Mouse (Mus musculus): ENCODE results near the gene Rfx2.

Rfx2 gene

DNA sequence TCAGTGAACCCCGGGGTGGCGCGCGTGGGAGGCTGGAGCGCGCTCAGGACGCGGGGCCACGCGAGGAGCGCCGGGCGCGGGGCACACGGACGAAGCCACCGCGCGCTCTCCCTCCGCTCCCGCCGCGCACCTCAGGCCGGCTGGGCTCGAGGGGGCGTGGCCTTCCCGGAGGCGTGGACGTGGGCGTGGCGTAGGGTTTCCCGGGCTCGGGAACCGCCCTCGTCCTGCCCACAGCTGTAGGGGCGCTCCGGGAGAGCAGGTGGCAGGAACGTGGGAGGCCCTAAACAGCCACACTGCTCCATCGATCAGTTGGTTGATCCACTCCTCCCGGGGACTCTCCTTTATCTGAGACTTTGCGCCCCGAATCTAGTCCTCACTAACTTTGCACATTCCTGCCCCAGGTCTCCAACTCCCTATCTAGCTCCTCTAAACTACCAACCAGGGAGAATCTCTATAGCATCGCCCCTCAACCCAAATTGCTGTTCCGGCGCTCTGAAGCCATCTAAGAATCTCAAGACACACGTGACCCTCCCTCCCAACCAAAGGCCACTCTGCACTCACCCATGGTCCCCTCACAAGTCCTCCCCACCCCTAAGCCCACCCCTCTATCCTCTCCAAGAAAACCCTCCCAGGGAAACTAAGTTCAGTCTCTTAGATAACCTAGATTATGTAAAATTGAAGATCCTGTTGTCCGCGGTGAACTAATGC, 73.2 kb downstream of the Rfx2 start, which contains the start of gene Nrtn:
Gene Nrtn (minus strand): TSS at position 115 of the 708 bp plus-strand sequence.
- ChIA-PET POLR2A (interaction anchor here in 3 of 4 experiments (0.5 to 2.4 kb wide), 42 partner anchors 8 to 504 kb away, joined by 3 to 18 read pairs (median 4); partner anchors contain the start of genes Ranbp3 (in 3 of the 3), Khsrp (in 2 of the 3), Ndufa11 (in 2 of the 3) and 2410015M20Rik (in 1 of the 3)), CTCF (interaction anchor here in 3 of 4 experiments (0.5 to 1.8 kb wide), 25 partner anchors 9 to 690 kb away, joined by 3 to 12 read pairs (median 3); partner anchors contain the start of gene Kdm4b (in 1 of the 3))

GRCm38 (mm10) chr17:56756703-56757399, 74.0 kb downstream of the Rfx2 start:
- POLR2A ChIA-PET, result interaction anchor here in 3 of 4 experiments (0.6 to 3.4 kb wide), 36 partner anchors 8 to 453 kb away, joined by 3 to 27 read pairs (median 4); partner anchors contain the start of genes Ranbp3 (in 3 of the 3), Ndufa11 (in 2 of the 3), Dus3l (in 1 of the 3) and Gm17949 (in 1 of the 3)
- CTCF ChIA-PET, result interaction anchor here in 3 of 4 experiments (0.6 to 1.8 kb wide), 18 partner anchors 20 to 690 kb away, joined by 3 to 12 read pairs (median 3); partner anchors contain the start of gene Kdm4b (in 1 of the 3)

DNA sequence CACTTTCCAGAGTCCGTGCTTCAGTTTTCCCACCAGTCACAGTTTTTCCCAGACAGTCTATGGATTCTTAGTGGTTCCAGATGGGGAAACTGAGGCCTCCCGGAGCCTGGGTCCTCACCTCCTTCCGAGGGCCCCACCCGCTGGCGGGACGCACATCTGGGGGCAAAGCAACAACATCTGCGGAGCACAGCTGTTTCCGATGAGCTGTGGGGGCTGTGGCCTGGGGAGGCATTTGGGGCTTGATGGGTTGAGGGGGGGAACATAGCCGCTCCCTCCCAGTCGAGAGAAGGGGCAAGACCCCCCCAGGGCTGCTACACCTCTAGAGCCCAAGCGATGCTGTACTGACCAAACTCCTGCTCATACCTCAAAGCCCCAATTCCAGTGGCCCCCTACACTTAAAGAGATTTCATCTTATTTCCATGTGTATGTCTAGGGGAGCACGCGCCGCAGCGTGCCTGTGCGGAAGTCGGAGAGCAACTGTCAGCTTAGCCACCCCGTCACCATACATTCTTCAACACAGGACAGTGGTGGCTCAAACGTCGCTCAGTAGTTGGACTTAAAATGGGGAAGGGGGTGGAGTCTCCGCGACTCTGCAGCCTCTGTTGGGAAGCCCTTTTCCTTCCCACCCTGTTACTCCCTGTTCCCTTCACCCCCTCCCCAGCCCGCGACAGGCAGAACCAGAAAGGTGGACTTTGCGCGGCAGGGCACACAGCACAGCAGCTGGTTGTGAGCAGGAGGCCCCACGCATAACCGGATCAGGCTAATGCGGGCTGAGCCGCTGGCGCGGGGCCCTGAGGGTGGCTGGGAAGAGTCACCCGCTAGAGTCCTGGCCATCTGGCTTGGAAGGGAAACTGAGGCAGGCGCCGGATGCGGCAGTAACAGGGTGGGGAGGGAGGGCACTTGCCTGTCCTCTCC, 76.3 kb downstream of the Rfx2 start:
- POLR2A ChIA-PET, result interaction anchor here in 3 of 4 experiments (0.6 to 4.0 kb wide), 18 partner anchors 7 to 700 kb away, joined by 3 to 27 read pairs (median 3); partner anchors contain the start of genes Dus3l (in 3 of the 3) and Ndufa11 (in 1 of the 3)
- CTCF ChIA-PET, result interaction anchor here in 3 of 4 experiments (0.5 to 1.7 kb wide), 8 partner anchors 10 to 242 kb away, joined by 3 to 9 read pairs (median 4); partner anchors contain the start of genes Dus3l (in 2 of the 3) and Alkbh7 (in 1 of the 3)

GRCm38 (mm10) chr17:56753452-56753851, 77.4 kb downstream of the Rfx2 start:
- ChIA-PET POLR2A (interaction anchor here in 3 of 4 experiments (0.6 to 4.0 kb wide), 16 partner anchors 8 to 183 kb away, joined by 3 to 25 read pairs (median 4); partner anchors contain the start of genes Dus3l (in 1 of the 3), Ndufa11 (in 1 of the 3), Ranbp3 (in 1 of the 3) and Vmac (in 1 of the 3)), CTCF (interaction anchor here (0.6 to 1.7 kb wide), 8 partner anchors 14 to 145 kb away, joined by 3 to 9 read pairs (median 6); partner anchors contain the start of gene Ranbp3 (in 1 of the 4))

GRCm38 (mm10) chr17:56751404-56752072, 79.3 kb downstream of the Rfx2 start:
- CTCF ChIA-PET, result interaction anchor here in 3 of 4 experiments (0.6 to 2.7 kb wide), 7 partner anchors 14 to 496 kb away, joined by 3 to 11 read pairs (median 5); partner anchors contain the start of genes Alkbh7 (in 1 of the 3) and Mllt1 (in 1 of the 3)
- POLR2A ChIA-PET, result interaction anchor here in 3 of 4 experiments (0.6 to 4.0 kb wide), 34 partner anchors 10 to 538 kb away, joined by 3 to 25 read pairs (median 4); partner anchors contain the start of genes Ranbp3 (in 3 of the 3), Dus3l (in 2 of the 3), Rpl36 (in 2 of the 3) and 2410015M20Rik (in 1 of the 3)

- POLR2A ChIA-PET, result interaction anchor here in 2 of 4 experiments (0.6 to 1.9 kb wide), 11 partner anchors 8 to 665 kb away, joined by 3 to 9 read pairs (median 3); partner anchors contain the start of genes Hdgfl2 (in 1 of the 2) and Nrtn (in 1 of the 2)
Observed at GRCm38 (mm10) chr17:56744173-56744572, 86.6 kb downstream of the Rfx2 start.

DNA sequence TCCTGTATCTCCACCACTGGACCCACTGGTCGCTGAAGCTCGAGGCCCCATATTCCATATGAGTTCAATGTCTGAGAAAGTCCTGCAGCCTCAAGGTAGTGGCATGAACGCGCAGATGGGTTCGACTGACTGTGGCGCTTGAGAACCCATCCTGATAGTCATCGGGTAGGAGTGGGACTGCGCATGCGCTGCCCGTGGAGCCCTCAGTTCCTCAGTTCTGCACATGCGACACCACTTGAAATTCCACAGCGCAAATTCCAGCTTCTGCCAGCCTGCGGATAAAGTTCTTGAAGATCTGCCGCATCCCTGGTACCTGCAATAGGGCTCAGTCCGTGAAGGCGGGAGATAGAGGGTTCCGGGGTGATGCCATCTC, 90.0 kb downstream of the Rfx2 start:
- ChIA-PET CTCF (interaction anchor here in 1 of 4 experiments (1.3 to 2.0 kb wide), 2 partner anchors 13 to 390 kb away, joined by 4 to 5 read pairs; no protein-coding TSS in a partner anchor), POLR2A (interaction anchor here in 2 of 4 experiments (0.9 to 6.2 kb wide), 6 partner anchors 9 to 114 kb away, joined by 3 to 30 read pairs (median 6); partner anchors contain the start of genes Dus3l (in 1 of the 2), Lonp1 (in 1 of the 2), Ndufa11 (in 1 of the 2) and Rfx2 (in 1 of the 2))

More at GRCm38 (mm10) chr17:56744173-56744572, 86.6 kb downstream of the Rfx2 start:
- CTCF ChIA-PET, result interaction anchor here in 2 of 4 experiments (0.5 to 1.1 kb wide), 3 partner anchors 8 to 313 kb away, joined by 3 to 4 read pairs (median 3); no protein-coding TSS in a partner anchor

GRCm38 (mm10) chr17:56740118-56740787, 90.6 kb downstream of the Rfx2 start:
- POLR2A ChIA-PET, result interaction anchor here in 3 of 4 experiments (0.7 to 6.2 kb wide), 8 partner anchors 9 to 113 kb away, joined by 3 to 30 read pairs (median 4); partner anchors contain the start of genes Dus3l (in 1 of the 3), Lonp1 (in 1 of the 3), Ndufa11 (in 1 of the 3) and Rfx2 (in 1 of the 3)
- CTCF ChIA-PET, result no interaction called here

GRCm38 (mm10) chr17:56738221-56738620, 92.6 kb downstream of the Rfx2 start:
- POLR2A ChIA-PET, result interaction anchor here in 3 of 4 experiments (0.6 to 6.2 kb wide), 12 partner anchors 10 to 434 kb away, joined by 3 to 30 read pairs (median 5); partner anchors contain the start of genes Nrtn (in 1 of the 3) and Ranbp3 (in 1 of the 3)
- CTCF ChIA-PET, result interaction anchor here in 2 of 4 experiments (1.2 to 2.0 kb wide), 4 partner anchors 13 to 400 kb away, joined by 3 to 11 read pairs (median 4); no protein-coding TSS in a partner anchor

- POLR2A ChIA-PET, result interaction anchor here in 2 of 4 experiments (0.6 to 6.2 kb wide), 20 partner anchors 8 to 457 kb away, joined by 3 to 30 read pairs (median 5); partner anchors contain the start of genes Dus3l (in 1 of the 2), Nrtn (in 1 of the 2) and Ranbp3 (in 1 of the 2)
- CTCF ChIA-PET, result interaction anchor here in 3 of 4 experiments (0.6 to 3.0 kb wide), 46 partner anchors 8 to 780 kb away, joined by 3 to 16 read pairs (median 4); partner anchors contain the start of genes Nrtn (in 2 of the 3), Dus3l (in 1 of the 3), Mllt1 (in 1 of the 3) and Ndufa11 (in 1 of the 3)
Observed at GRCm38 (mm10) chr17:56736534-56736933, 94.3 kb downstream of the Rfx2 start.

DNA sequence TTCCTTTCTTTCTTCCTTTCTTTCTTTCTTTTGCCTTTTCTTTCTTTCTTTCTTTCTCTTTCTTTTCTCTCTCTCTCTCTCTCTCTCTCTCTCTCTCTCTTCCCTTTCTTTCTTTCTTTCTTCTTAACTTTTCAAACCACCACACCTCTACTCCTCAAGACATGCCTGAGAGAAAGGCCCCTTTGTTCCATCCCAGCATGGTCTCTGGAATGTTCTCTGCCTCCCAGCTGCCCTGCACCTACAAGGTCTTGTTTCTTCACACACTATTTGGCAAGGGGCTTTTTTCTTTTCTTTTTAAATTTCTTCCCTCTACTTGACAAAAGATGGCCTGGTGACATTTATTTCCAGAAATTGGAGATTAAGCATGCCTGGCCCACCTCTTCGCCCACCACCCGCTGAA, 101.2 kb downstream of the Rfx2 start:
- ChIA-PET POLR2A (interaction anchor here in 3 of 4 experiments (0.6 to 5.0 kb wide), 18 partner anchors 7 to 145 kb away, joined by 3 to 68 read pairs (median 6); partner anchors contain the start of genes Ndufa11 (in 2 of the 3), Ranbp3 (in 2 of the 3), Vmac (in 2 of the 3) and Dus3l (in 1 of the 3)), CTCF (interaction anchor here in 2 of 4 experiments (1.1 to 3.0 kb wide), 2 partner anchors 28 to 176 kb away, joined by 3 to 12 read pairs; partner anchors contain the start of gene Nrtn (in 1 of the 2))

GRCm38 (mm10) chr17:56729151-56729550, 101.7 kb downstream of the Rfx2 start:
- POLR2A ChIA-PET, result interaction anchor here in 3 of 4 experiments (0.6 to 5.0 kb wide), 25 partner anchors 8 to 302 kb away, joined by 3 to 68 read pairs (median 5); partner anchors contain the start of genes Ndufa11 (in 2 of the 3), Ranbp3 (in 2 of the 3), Vmac (in 2 of the 3) and Dus3l (in 1 of the 3)

DNA sequence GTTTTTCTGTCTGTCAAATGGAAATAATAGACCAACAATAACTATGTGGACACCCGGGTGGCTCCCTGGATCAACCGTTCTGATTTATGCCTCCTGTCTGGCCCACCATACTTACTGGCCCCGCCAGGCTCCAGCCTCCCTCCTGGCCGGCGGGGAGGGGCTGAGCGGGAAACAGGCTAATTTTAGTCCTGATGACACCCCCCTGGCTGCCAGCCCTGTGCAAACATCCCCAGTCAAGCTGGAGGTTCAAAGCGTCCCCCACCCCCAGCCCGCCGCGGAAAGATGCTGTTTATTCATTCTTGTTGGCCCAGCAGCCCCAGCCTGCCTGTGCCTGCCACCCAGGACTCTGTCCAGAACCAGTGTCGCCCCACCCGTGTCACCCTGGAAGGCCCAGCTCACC, 102.7 kb downstream of the Rfx2 start:
- CTCF ChIA-PET, result interaction anchor here (0.6 to 3.0 kb wide), 12 partner anchors 8 to 550 kb away, joined by 3 to 16 read pairs (median 4); partner anchors contain the start of gene Nrtn (in 1 of the 4)
- POLR2A ChIA-PET, result interaction anchor here (0.7 to 5.0 kb wide), 44 partner anchors 9 to 688 kb away, joined by 3 to 68 read pairs (median 4); partner anchors contain the start of genes Ndufa11 (in 3 of the 4), Vmac (in 3 of the 4), Lonp1 (in 2 of the 4) and Nrtn (in 2 of the 4)

More at GRCm38 (mm10) chr17:56729151-56729550, 101.7 kb downstream of the Rfx2 start:
- CTCF ChIA-PET, result interaction anchor here in 3 of 4 experiments (0.5 to 3.0 kb wide), 5 partner anchors 7 to 190 kb away, joined by 3 to 16 read pairs (median 5); partner anchors contain the start of gene Nrtn (in 1 of the 3)

- POLR2A ChIA-PET, result interaction anchor here (0.7 to 5.0 kb wide), 43 partner anchors 9 to 688 kb away, joined by 3 to 68 read pairs (median 4); partner anchors contain the start of genes Ndufa11 (in 3 of the 4), Vmac (in 3 of the 4), Nrtn (in 2 of the 4) and Chaf1a (in 1 of the 4)
Observed at GRCm38 (mm10) chr17:56727659-56728058, 103.2 kb downstream of the Rfx2 start.

More at GRCm38 (mm10) chr17:56727659-56728058, 103.2 kb downstream of the Rfx2 start:
- CTCF ChIA-PET, result interaction anchor here (0.6 to 3.0 kb wide), 12 partner anchors 9 to 551 kb away, joined by 3 to 16 read pairs (median 4); partner anchors contain the start of gene Nrtn (in 1 of the 4)

Measured in embryonic stem cell, embryonic (primary cell).